Mouse (Mus musculus): ENCODE results near the gene Spns3.

Spns3 gene

GRCm38 (mm10) chr11:72452140-72452665 lies 98.1 kb downstream of the Spns3 start:
- DNase-seq (ENCODE audit: low spot score) = no peak

- DNase-seq (ENCODE audit: low spot score) = no peak
These were observed 102.8 kb downstream of the Spns3 start for GRCm38 (mm10) chr11:72447475-72447874.

- DNase-seq (ENCODE audit: low spot score) = no peak
These were observed 103.8 kb downstream of the Spns3 start for GRCm38 (mm10) chr11:72446311-72447105.
